Mouse (Mus musculus) heart, embryonic 14.5 days (tissue): ENCODE measurements around the gene Birc3. TPM values are rescaled to one million over a fixed set of nuclear protein-coding genes. Genes with fewer than 3 reads are reported as not detected.

ENCODE experiments used
- polyA plus RNA-seq: library from polyadenylated mRNA; unstranded; fragments of >200 nt; fragmentation: Nextera tagmentation; extraction: Ambion mirVana; gene quantifications from 2 replicates; pipeline ENCODE4 v1.2.1, GENCODE M21; 2014

The Birc3 gene
- polyA plus RNA-seq, 1 experiment from 2014 or later = 4.3 TPM

Other genes with a start within 250 kb of the Birc3 start
- not detected in 2 replicates for gene Mmp20, start 245.0 kb downstream of the Birc3 start, polyA plus RNA-seq
- gene Mmp7, start 181.1 kb downstream of the Birc3 start, polyA plus RNA-seq = not detected in 2 replicates
- 107 TPM in 2 replicates for gene Tmem123, start 109.1 kb downstream of the Birc3 start, polyA plus RNA-seq
- gene Birc2, start 36.1 kb downstream of the Birc3 start, polyA plus RNA-seq = 29.5 and 32.6 TPM in 2 replicates
- 22.0 and 24.3 TPM in 2 replicates for gene Yap1, start 131.4 kb upstream of the Birc3 start, polyA plus RNA-seq
- gene Cfap300, start 169.6 kb upstream of the Birc3 start, polyA plus RNA-seq = 7.0 and 7.6 TPM in 2 replicates